20 mouse cellular contexts compared by ENCODE assay signal in the genomic region with DNA sequence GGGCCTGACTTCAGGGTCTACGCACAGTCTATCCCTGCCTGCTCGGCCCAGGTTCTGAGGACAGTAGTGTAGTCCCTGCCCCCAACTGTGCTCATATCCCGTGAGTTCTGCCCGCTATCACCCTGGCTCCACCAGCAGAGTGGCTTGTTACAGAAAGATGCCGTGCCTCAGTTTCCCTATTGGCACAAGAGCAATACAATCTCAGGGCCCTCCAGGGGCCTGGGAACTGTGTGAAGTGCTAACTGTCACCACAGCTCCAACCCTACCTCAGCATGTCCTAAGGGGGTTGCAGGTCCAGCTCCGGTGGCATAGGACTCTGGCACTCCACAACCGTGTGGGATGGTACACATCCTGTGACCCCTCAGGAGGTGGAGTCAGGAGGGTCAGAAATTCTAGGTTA. TPM values are rescaled to one million over a fixed set of nuclear protein-coding genes. Genes with fewer than 3 reads are reported as not detected.
DNase-seq lines count a peak whose midpoint lies in the region; ATAC-seq and TF ChIP-seq lines count a peak whose summit lies in the region.
"Had no signal": no experiment of that assay in that cellular context is flagged by ENCODE, and none has a peak within 500 bp of the region (broad histone marks: within the 10 kb centered on the region; RNA-seq: fewer than 3 reads in every experiment).

No protein-coding gene starts in this region.

- H3K27me3 ChIP-seq in cerebellum, adult 2 months (ENCODE audit: control insufficient read depth, insufficient read depth, low read length) = no peaks in the 10 kb centered on the region
- H3K27me3 ChIP-seq in hindbrain, embryonic 11.5 days (ENCODE audit: control insufficient read depth, insufficient read depth, low read length) = peaks cover 8% of the 10 kb centered on the region; the same call in 1 of the 2 replicates

- 39% methylated on average over 7 of the region's 7 CpGs for WGBS in cerebellum, adult 2 months
- WGBS in hindbrain, embryonic 11.5 days = 83% methylated on average over 7 of the region's 7 CpGs

- H3K4me3 ChIP-seq in cerebellum, adult 2 months (replicated peaks; ENCODE audit: insufficient read depth, low read depth, low read length) = no peak overlapping the region
- H3K4me3 ChIP-seq in layer of hippocampus, adult 2 months = no peak overlapping the region; the same call in 1 of the 2 replicates
- no peak overlapping the region for H3K4me3 ChIP-seq in cortical plate, adult 2 months (ENCODE audit: insufficient read depth, low read length)
- H3K4me3 ChIP-seq in hindbrain, embryonic 11.5 days (ENCODE audit: low read depth, low read length) = no peak overlapping the region
- H3K4me3 ChIP-seq: embryonic facial prominence, embryonic 10.5 days; embryonic facial prominence, embryonic 12.5 days; forebrain, embryonic 13.5 days; forebrain, embryonic 15.5 days had no signal

- no peak overlapping the region for H3K4me2 ChIP-seq in hindbrain, embryonic 11.5 days (replicated peaks; ENCODE audit: low read depth, low read length)
- H3K4me2 ChIP-seq: embryonic facial prominence, embryonic 12.5 days; forebrain, embryonic 13.5 days; forebrain, embryonic 15.5 days had no signal

- no peak for DNase-seq in cerebellum, adult 2 months
- DNase-seq in cerebellum, postnatal 4 days (ENCODE audit: low spot score in 2 of 2) = no peak
- DNase-seq in layer of hippocampus, adult 2 months (ENCODE audit: low spot score in 2 of 2) = no peak
- no peak for DNase-seq in layer of hippocampus, adult 8-10 months (ENCODE audit: low spot score in 2 of 2)
- no peak for DNase-seq in hindbrain, embryonic 11.5 days (ENCODE audit: low spot score)
- DNase-seq: adrenal gland, adult 2 months; adrenal gland, postnatal 10 days; adrenal gland, postnatal 25 days; cerebellum, adult 8-10 months; forebrain, postnatal 0 days had no signal

- no peaks in the 10 kb centered on the region for H3K9me3 ChIP-seq in hindbrain, embryonic 11.5 days (ENCODE audit: control insufficient read depth, low read length)
- H3K9me3 ChIP-seq: embryonic facial prominence, embryonic 10.5 days; embryonic facial prominence, embryonic 12.5 days; forebrain, embryonic 13.5 days; forebrain, embryonic 15.5 days had no signal

- H3K27ac ChIP-seq in cerebellum, adult 2 months (ENCODE audit: insufficient read depth, low read length) = peak overlapping the region; percentile 10; the same call in 1 of the 2 replicates
- H3K27ac ChIP-seq in layer of hippocampus, adult 2 months = peak overlapping the region; percentile 86
- H3K27ac ChIP-seq in cortical plate, adult 2 months (ENCODE audit: insufficient read depth, low read length) = peak overlapping the region; percentile 4; the same call in 1 of the 2 replicates
- H3K27ac ChIP-seq in hindbrain, embryonic 11.5 days (ENCODE audit: low read depth, low read length) = no peak overlapping the region
- H3K27ac ChIP-seq: embryonic facial prominence, embryonic 10.5 days; embryonic facial prominence, embryonic 12.5 days; forebrain, embryonic 13.5 days; forebrain, embryonic 15.5 days had no signal

- TF ChIP-seq POLR2A in cerebellum, adult 2 months (IDR thresholded peaks at IDR 0.05; ENCODE audit: borderline replicate concordance, insufficient read depth, low read length) = no peak
- no peak for TF ChIP-seq POLR2A in cortical plate, adult 2 months (IDR thresholded peaks at IDR 0.05; ENCODE audit: extremely low read depth, insufficient read depth, low read length)

- no peaks in the 10 kb centered on the region for H3K36me3 ChIP-seq in hindbrain, embryonic 11.5 days (ENCODE audit: control insufficient read depth, insufficient read depth, low read length)
- H3K36me3 ChIP-seq: embryonic facial prominence, embryonic 10.5 days; embryonic facial prominence, embryonic 12.5 days; forebrain, embryonic 15.5 days had no signal

- H3K4me1 ChIP-seq in cerebellum, adult 2 months (ENCODE audit: control insufficient read depth, insufficient read depth, low read length) = peaks cover 79% of the 10 kb centered on the region
- peaks cover 16% of the 10 kb centered on the region for H3K4me1 ChIP-seq in cortical plate, adult 2 months (ENCODE audit: control insufficient read depth, insufficient read depth, low read length)
- peaks cover 6% of the 10 kb centered on the region for H3K4me1 ChIP-seq in hindbrain, embryonic 11.5 days (replicated peaks; ENCODE audit: control insufficient read depth, insufficient read depth, low read length)
- H3K4me1 ChIP-seq: embryonic facial prominence, embryonic 12.5 days had no signal

- ATAC-seq in hindbrain, embryonic 11.5 days (ENCODE audit: low FRiP score) = no peak
- ATAC-seq: forebrain, embryonic 13.5 days; forebrain, embryonic 15.5 days; forebrain, postnatal 0 days had no signal

- no peak overlapping the region for H3K9ac ChIP-seq in hindbrain, embryonic 11.5 days (ENCODE audit: low read depth, low read length)
- H3K9ac ChIP-seq: embryonic facial prominence, embryonic 12.5 days; forebrain, embryonic 13.5 days; forebrain, embryonic 15.5 days; forebrain, postnatal 0 days had no signal

- no peak for TF ChIP-seq CTCF in cerebellum, adult 2 months (IDR thresholded peaks at IDR 0.05; ENCODE audit: borderline replicate concordance, insufficient read depth, low read depth, low read length)
- TF ChIP-seq CTCF in layer of hippocampus, adult 2 months (conservative IDR thresholded peaks at IDR 0.05) = no peak
- no peak for TF ChIP-seq CTCF in cortical plate, adult 2 months (IDR thresholded peaks at IDR 0.05; ENCODE audit: extremely low read depth, insufficient read depth, low read length)

RNA-seq across cellular contexts. Expression of a gene that starts 7.5 kb away (rescaled TPM):
- polyA plus RNA-seq in cerebellum, adult 2 months (2012; rRNA removed) = 88.0 and 100 TPM in 2 replicates
- total RNA-seq in layer of hippocampus, adult 2 months (2021) = 100 to 1,000 TPM; 756 to 804 TPM
- 100 to 1,000 TPM; 637 to 711 (median 646) TPM for total RNA-seq in layer of hippocampus, adult 8-10 months (2022)
- polyA plus RNA-seq in cortical plate, adult 2 months (2012; rRNA removed) = 293 and 298 TPM in 2 replicates
- 1.5 and 1.7 TPM in 2 replicates for polyA plus RNA-seq in hindbrain, embryonic 11.5 days (2014; fragmentation: Nextera tagmentation; extraction: Ambion mirVana)

RNA-seq across cellular contexts. Expression of a gene that starts 19.4 kb away (rescaled TPM):
- 55.1 and 56.7 TPM in 2 replicates for polyA plus RNA-seq in cerebellum, adult 2 months (2012; rRNA removed)
- total RNA-seq in layer of hippocampus, adult 2 months (2021) = 10 to 100 TPM; 55.5 to 64.8 TPM
- total RNA-seq in layer of hippocampus, adult 8-10 months (2022) = 10 to 100 TPM; 45.6 to 58.6 (median 54.5) TPM
- polyA plus RNA-seq in cortical plate, adult 2 months (2012; rRNA removed) = 71.5 and 72.4 TPM in 2 replicates
- polyA plus RNA-seq in hindbrain, embryonic 11.5 days (2014; fragmentation: Nextera tagmentation; extraction: Ambion mirVana) = 61.8 and 71.9 TPM in 2 replicates

RNA-seq across cellular contexts. Expression of a gene that starts 36.9 kb away (rescaled TPM):
- 1.7 and 4.1 TPM in 2 replicates for polyA plus RNA-seq in cerebellum, adult 2 months (2012; rRNA removed)
- total RNA-seq in layer of hippocampus, adult 2 months (2021) = 10 to 100 TPM; 11.9 to 22.4 TPM
- total RNA-seq in layer of hippocampus, adult 8-10 months (2022) = 10 to 100 TPM in 2 of 4 experiments, 1 to 10 TPM in 2; 2.8 to 19.9 (median 12.1) TPM
- 2.4 and 3.0 TPM in 2 replicates for polyA plus RNA-seq in cortical plate, adult 2 months (2012; rRNA removed)
- 0.26 TPM in 1 of 2 replicates, not detected in the other for polyA plus RNA-seq in hindbrain, embryonic 11.5 days (2014; fragmentation: Nextera tagmentation; extraction: Ambion mirVana)
- total RNA-seq: common myeloid progenitor, adult 5-6 weeks; MEL had no signal
- polyA plus RNA-seq: C2C12; embryonic facial prominence, embryonic 10.5 days; embryonic facial prominence, embryonic 14.5 days; forebrain, embryonic 11.5 days; forebrain, embryonic 13.5 days had no signal

RNA-seq across cellular contexts. Expression of a gene that starts 37.4 kb away (rescaled TPM):
- polyA plus RNA-seq in cerebellum, adult 2 months (2012; rRNA removed) = 183 TPM in 2 replicates
- total RNA-seq in layer of hippocampus, adult 2 months (2021) = 100 to 1,000 TPM; 336 to 347 TPM
- 100 to 1,000 TPM; 261 to 307 (median 292) TPM for total RNA-seq in layer of hippocampus, adult 8-10 months (2022)
- polyA plus RNA-seq in cortical plate, adult 2 months (2012; rRNA removed) = 295 and 320 TPM in 2 replicates
- 10.8 and 14.4 TPM in 2 replicates for polyA plus RNA-seq in hindbrain, embryonic 11.5 days (2014; fragmentation: Nextera tagmentation; extraction: Ambion mirVana)

RNA-seq across cellular contexts. Expression of a gene that starts 54.8 kb away (rescaled TPM):
- 42.7 and 45.2 TPM in 2 replicates for polyA plus RNA-seq in cerebellum, adult 2 months (2012; rRNA removed)
- 10 to 100 TPM; 29.2 to 34.8 TPM for total RNA-seq in layer of hippocampus, adult 2 months (2021)
- total RNA-seq in layer of hippocampus, adult 8-10 months (2022) = 10 to 100 TPM; 29.4 to 44.7 (median 37.0) TPM
- 29.7 and 32.0 TPM in 2 replicates for polyA plus RNA-seq in cortical plate, adult 2 months (2012; rRNA removed)
- polyA plus RNA-seq in hindbrain, embryonic 11.5 days (2014; fragmentation: Nextera tagmentation; extraction: Ambion mirVana) = 4.3 and 9.5 TPM in 2 replicates

Comparison
In these comparisons a context has a peak if more than half of its experiments do, and no peak if none do; other contexts are left out.
1. RNA of a gene that starts 7.5 kb away (polyA plus RNA-seq): 293 to 298 TPM in cortical plate, adult 2 months and 88.0 to 100 TPM in cerebellum, adult 2 months; 1.5 to 1.7 TPM in hindbrain, embryonic 11.5 days; every median in the first group is over 10 times any median in the second.